Mouse (Mus musculus): Measurements from ENCODE around the gene Mxra7. TPM values are rescaled to one million over a fixed set of nuclear protein-coding genes. Genes with fewer than 3 reads are reported as not detected.

The Mxra7 gene
- polyA plus RNA-seq, 1 experiment from 2014 or later = 33.6 TPM

DNA sequence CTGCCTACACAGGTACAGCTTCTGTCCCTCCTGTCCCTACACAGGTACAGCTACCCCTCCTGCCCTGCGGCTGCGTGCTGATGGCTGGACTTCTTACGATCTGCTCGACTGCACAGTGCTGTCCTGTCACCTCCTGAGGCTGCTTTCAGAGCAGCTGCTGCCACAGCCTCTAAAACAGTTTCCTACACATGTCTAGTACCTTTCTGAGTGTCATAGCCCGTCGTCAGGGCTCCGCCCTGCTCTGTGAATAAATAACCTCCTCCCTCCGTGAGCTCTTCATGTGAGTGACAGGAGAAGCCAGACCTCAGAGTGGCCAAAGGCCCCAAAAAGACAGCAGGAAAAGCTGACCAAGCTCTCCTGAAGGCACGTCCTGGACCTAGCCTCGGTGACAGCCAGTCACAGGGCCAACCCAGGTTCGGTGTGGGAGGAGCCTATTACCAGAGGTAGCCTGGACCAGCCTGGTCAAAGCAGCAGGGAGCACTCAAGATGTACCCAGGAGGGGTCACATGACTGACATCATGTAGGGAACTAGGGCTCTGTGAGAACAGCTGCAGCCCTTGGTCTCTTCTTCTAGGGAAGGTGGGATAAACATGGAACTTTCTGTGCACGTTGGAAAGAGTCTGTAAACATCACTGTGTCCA is 38.2 kb upstream of the Mxra7 start:
- Histone ChIP-seq H3K4me3 (ENCODE audit: low read depth, low read length) (no peak overlapping the region), H3K9me3 (ENCODE audit: control insufficient read depth) (no peaks in the 10 kb centered on the region), H3K9ac (ENCODE audit: low read depth, low read length) (no peak overlapping the region), H3K4me2 (replicated peaks; ENCODE audit: low read depth) (no peak overlapping the region), H3K27ac (ENCODE audit: low read depth, low read length) (no peak overlapping the region; the same call in 1 of the 2 replicates), H3K36me3 (ENCODE audit: control insufficient read depth, insufficient read depth) (peaks cover 58% of the 10 kb centered on the region), H3K4me1 (replicated peaks; ENCODE audit: control insufficient read depth, insufficient read depth, low read length) (no peaks in the 10 kb centered on the region), H3K27me3 (replicated peaks; ENCODE audit: control insufficient read depth, insufficient read depth, low read length) (no peaks in the 10 kb centered on the region)
- no peak for ATAC-seq
- no peak for TF ChIP-seq CTCF (IDR thresholded peaks at IDR 0.05; ENCODE audit: low read depth)
- 63% methylated on average over 12 of the region's 12 CpGs for WGBS

DNA sequence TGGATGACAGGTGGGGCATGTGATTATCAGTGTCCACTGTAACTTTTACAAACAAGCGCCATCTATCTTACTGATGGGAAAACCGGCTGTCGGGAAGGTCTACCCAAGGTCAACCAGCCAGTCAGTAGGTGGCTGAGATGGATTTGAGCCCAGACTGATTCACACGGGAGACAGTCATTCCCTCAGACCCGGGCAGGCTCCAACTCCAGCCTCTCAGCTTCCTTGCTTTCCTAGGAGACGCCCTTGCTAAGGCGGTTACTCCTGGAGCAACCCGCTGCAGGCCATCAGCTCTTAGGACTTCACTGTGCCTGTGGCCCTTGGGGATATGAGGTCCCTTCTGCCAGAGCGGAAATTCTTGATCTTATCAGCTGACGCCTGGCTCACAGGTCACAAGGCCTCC is 36.6 kb upstream of the Mxra7 start:
- Histone ChIP-seq H3K27me3 (replicated peaks; ENCODE audit: control insufficient read depth, insufficient read depth, low read length) (no peaks in the 10 kb centered on the region), H3K9me3 (ENCODE audit: control insufficient read depth) (no peaks in the 10 kb centered on the region), H3K36me3 (ENCODE audit: control insufficient read depth, insufficient read depth) (peaks cover 54% of the 10 kb centered on the region), H3K27ac (ENCODE audit: low read depth, low read length) (peak overlapping the region; percentile 21; the same call in 1 of the 2 replicates), H3K4me1 (replicated peaks; ENCODE audit: control insufficient read depth, insufficient read depth, low read length) (no peaks in the 10 kb centered on the region), H3K9ac (ENCODE audit: low read depth, low read length) (no peak overlapping the region), H3K4me3 (ENCODE audit: low read depth, low read length) (no peak overlapping the region), H3K4me2 (replicated peaks; ENCODE audit: low read depth) (no peak overlapping the region)
- ATAC-seq = no peak
- TF ChIP-seq CTCF (IDR thresholded peaks at IDR 0.05; ENCODE audit: low read depth) = no peak
- 55% methylated on average over 10 of the region's 10 CpGs for WGBS

GRCm38 (mm10) chr11:116857183-116857850 is 29.5 kb upstream of the Mxra7 start:
- H3K36me3 ChIP-seq (ENCODE audit: control insufficient read depth, insufficient read depth) = peaks cover 23% of the 10 kb centered on the region
- H3K27me3 ChIP-seq (replicated peaks; ENCODE audit: control insufficient read depth, insufficient read depth, low read length) = no peaks in the 10 kb centered on the region
- H3K9ac ChIP-seq (ENCODE audit: low read depth, low read length) = no peak overlapping the region
- 47% methylated on average over 12 of the region's 12 CpGs for WGBS
- ATAC-seq = no peak
- no peaks in the 10 kb centered on the region for H3K9me3 ChIP-seq (ENCODE audit: control insufficient read depth)
- no peak overlapping the region for H3K4me3 ChIP-seq (ENCODE audit: low read depth, low read length)
- TF ChIP-seq CTCF (IDR thresholded peaks at IDR 0.05; ENCODE audit: low read depth) = no peak
- H3K4me1 ChIP-seq (replicated peaks; ENCODE audit: control insufficient read depth, insufficient read depth, low read length) = no peaks in the 10 kb centered on the region
- H3K27ac ChIP-seq (ENCODE audit: low read depth, low read length) = peak overlapping the region; percentile 35
- no peak overlapping the region for H3K4me2 ChIP-seq (replicated peaks; ENCODE audit: low read depth)

- 19% methylated on average over 10 of the region's 10 CpGs for WGBS
- Histone ChIP-seq H3K4me3 (ENCODE audit: low read depth, low read length) (peak overlapping the region; percentile 93), H3K4me1 (replicated peaks; ENCODE audit: control insufficient read depth, insufficient read depth, low read length) (no peaks in the 10 kb centered on the region), H3K27me3 (replicated peaks; ENCODE audit: control insufficient read depth, insufficient read depth, low read length) (no peaks in the 10 kb centered on the region), H3K9ac (ENCODE audit: low read depth, low read length) (peak overlapping the region; percentile 96), H3K4me2 (replicated peaks; ENCODE audit: low read depth) (peak overlapping the region; percentile 72), H3K27ac (ENCODE audit: low read depth, low read length) (peak overlapping the region; percentile 97; the same call in 1 of the 2 replicates), H3K9me3 (ENCODE audit: control insufficient read depth) (no peaks in the 10 kb centered on the region), H3K36me3 (ENCODE audit: control insufficient read depth, insufficient read depth) (peaks cover 20% of the 10 kb centered on the region)
- no peak for TF ChIP-seq CTCF (IDR thresholded peaks at IDR 0.05; ENCODE audit: low read depth)
- no peak for ATAC-seq
These were observed 26.4 kb upstream of the Mxra7 start for GRCm38 (mm10) chr11:116854279-116854678.

DNA sequence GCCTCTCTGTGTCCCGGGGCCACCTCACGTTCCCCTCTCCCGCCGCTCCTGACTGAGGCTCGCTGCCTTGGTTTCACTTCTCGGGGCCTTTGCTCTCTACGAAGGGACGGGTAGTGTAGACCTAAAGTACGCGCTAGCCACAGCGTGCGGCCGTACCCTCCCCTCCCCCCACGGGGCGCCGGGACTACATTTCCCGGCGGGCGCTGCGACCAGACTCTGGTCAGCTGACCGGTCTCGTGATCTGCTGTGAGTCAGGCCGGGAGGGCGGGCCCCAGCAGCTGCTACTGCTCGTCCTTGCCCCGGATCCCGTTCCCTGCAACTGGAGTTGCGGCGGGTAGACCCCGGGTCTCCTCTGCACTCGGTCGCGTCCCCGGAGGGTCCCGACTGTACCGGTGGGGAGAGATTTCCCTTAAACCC is 25.7 kb upstream of the Mxra7 start:
- peak overlapping the region; percentile 72 for H3K4me2 ChIP-seq (replicated peaks; ENCODE audit: low read depth)
- under 1% methylated on average over 36 of the region's 36 CpGs for WGBS
- no peaks in the 10 kb centered on the region for H3K4me1 ChIP-seq (replicated peaks; ENCODE audit: control insufficient read depth, insufficient read depth, low read length)
- H3K9ac ChIP-seq (ENCODE audit: low read depth, low read length) = peak overlapping the region; percentile 96
- no peaks in the 10 kb centered on the region for H3K9me3 ChIP-seq (ENCODE audit: control insufficient read depth)
- H3K27ac ChIP-seq (ENCODE audit: low read depth, low read length) = peak overlapping the region; percentile 97
- H3K4me3 ChIP-seq (ENCODE audit: low read depth, low read length) = peak overlapping the region; percentile 93
- ATAC-seq = peak; percentile 79
- H3K36me3 ChIP-seq (ENCODE audit: control insufficient read depth, insufficient read depth) = peaks cover 20% of the 10 kb centered on the region
- TF ChIP-seq CTCF (IDR thresholded peaks at IDR 0.05; ENCODE audit: low read depth) = no peak
- no peaks in the 10 kb centered on the region for H3K27me3 ChIP-seq (replicated peaks; ENCODE audit: control insufficient read depth, insufficient read depth, low read length)

- WGBS = under 1% methylated on average over 74 of the region's 74 CpGs
- no peaks in the 10 kb centered on the region for H3K9me3 ChIP-seq (ENCODE audit: control insufficient read depth)
- ATAC-seq = peak; percentile 81
These were observed 25.2 kb upstream of the Mxra7 start, which contains the start of gene Srsf2 for GRCm38 (mm10) chr11:116852891-116853511. Gene Srsf2 (minus strand): TSS chr11:116853094.

More at GRCm38 (mm10) chr11:116852891-116853511, 25.2 kb upstream of the Mxra7 start, which contains the start of gene Srsf2:
- Histone ChIP-seq H3K27me3 (replicated peaks; ENCODE audit: control insufficient read depth, insufficient read depth, low read length) (no peaks in the 10 kb centered on the region), H3K27ac (ENCODE audit: low read depth, low read length) (peak within 1 kb of the TSS; percentile 97), H3K36me3 (ENCODE audit: control insufficient read depth, insufficient read depth) (peaks cover 25% of the 10 kb centered on the region), H3K4me1 (replicated peaks; ENCODE audit: control insufficient read depth, insufficient read depth, low read length) (no peaks in the 10 kb centered on the region), H3K4me3 (ENCODE audit: low read depth, low read length) (peak within 1 kb of the TSS; percentile 93), H3K4me2 (replicated peaks; ENCODE audit: low read depth) (peak within 1 kb of the TSS; percentile 72), H3K9ac (ENCODE audit: low read depth, low read length) (peak within 1 kb of the TSS; percentile 96)
- TF ChIP-seq CTCF (IDR thresholded peaks at IDR 0.05; ENCODE audit: low read depth) = no peak

Measured in intestine, postnatal 0 days (tissue).